Mouse (Mus musculus): ENCODE data around the gene Rtn4r.

Rtn4r gene

DNA sequence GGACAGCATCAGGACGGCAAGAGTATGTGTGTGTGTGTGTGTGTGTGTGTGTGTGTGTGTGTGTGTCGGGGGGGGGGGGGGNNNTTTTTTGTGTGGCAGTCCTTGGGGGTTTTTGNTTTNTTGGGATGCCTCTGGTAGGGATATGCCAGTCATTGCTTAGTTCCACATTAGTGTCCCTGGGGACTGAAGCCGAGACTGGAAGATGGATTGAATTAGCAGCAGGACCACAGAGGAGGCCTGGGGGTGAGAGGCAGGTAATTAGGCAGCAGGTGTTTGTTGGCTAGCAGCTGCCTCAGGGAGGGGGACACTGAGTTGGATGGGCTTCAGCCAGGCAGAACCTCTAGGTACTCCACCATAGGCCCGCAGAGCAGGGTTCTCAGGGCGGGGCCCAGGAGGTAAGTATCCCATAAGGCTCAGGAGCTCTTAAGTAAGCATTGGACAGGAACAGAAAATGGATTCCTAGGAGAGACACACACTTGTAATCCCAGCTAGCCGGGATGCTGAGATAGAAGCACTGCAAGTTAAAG, 18.0 kb downstream of the Rtn4r start:
- in situ Hi-C loops (cut with MboI; ENCODE audit: low pct_unique_long_range_greater_than_20kb in 1 of 2, low sequenced_read_pairs in 2 of 2, unreplicated experiment in 1 of 2), result no loop called here

DNA sequence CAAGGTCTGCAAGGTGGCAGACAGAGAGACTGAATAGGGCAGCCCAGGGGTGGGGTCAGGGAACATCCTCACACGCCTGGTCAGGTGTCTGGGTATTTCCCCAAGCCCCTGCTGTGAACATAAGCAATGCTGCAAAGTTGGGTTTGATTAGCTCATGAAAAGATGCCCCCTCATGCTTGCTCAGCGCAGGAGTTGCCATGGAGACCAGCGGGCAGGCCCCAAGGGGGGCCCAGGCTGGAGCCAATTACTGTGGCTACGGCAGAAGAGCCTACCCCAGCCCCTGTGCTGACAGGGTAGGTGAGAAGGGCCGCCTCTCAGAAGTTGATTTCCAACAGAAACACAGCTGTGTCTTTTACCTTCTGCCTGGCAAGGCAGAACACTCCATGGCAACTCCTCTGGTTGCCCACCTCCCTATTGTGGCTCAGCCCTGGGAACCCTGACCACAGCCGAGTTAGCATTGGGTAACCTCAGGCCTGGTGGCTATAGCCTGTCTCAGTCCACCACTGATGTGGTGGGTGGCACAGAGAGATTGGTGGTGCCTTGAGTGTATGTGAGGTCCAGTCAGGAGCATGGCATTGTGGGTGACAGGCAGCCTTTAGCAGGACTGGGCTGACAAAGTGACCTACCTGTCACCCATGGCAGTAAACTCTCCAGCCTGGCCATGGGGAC, 20.9 kb downstream of the Rtn4r start:
- in situ Hi-C loops (cut with MboI; ENCODE audit: low pct_unique_long_range_greater_than_20kb in 1 of 2, low sequenced_read_pairs in 2 of 2, unreplicated experiment in 1 of 2), result no loop called here

GRCm38 (mm10) chr16:18149205-18149604, 21.8 kb downstream of the Rtn4r start:
- in situ Hi-C loops (cut with MboI; ENCODE audit: low pct_unique_long_range_greater_than_20kb in 1 of 2, low sequenced_read_pairs in 2 of 2, unreplicated experiment in 1 of 2), result no loop called here

DNA sequence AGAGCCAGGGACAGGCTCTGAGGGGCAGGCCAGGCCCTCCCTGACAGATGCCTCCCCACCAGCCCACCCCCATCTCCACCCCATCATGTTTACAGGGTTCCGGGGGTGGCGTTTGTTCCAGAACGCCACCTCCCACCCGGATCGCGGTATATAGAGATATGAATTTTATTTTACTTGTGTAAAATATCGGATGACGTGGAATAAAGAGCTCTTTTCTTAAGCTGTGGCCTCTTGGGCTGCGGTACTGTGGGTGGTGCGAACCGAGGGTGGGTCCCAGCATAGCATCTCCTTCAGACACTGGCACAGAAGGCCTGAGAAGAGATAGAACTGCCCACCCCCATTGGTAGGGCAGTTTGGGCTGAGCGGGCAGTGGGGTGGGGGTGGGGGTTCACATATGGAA, 24.7 kb downstream of the Rtn4r start:
- in situ Hi-C loops (cut with MboI; ENCODE audit: low pct_unique_long_range_greater_than_20kb in 1 of 2, low sequenced_read_pairs in 2 of 2, unreplicated experiment in 1 of 2), result no loop called here

DNA sequence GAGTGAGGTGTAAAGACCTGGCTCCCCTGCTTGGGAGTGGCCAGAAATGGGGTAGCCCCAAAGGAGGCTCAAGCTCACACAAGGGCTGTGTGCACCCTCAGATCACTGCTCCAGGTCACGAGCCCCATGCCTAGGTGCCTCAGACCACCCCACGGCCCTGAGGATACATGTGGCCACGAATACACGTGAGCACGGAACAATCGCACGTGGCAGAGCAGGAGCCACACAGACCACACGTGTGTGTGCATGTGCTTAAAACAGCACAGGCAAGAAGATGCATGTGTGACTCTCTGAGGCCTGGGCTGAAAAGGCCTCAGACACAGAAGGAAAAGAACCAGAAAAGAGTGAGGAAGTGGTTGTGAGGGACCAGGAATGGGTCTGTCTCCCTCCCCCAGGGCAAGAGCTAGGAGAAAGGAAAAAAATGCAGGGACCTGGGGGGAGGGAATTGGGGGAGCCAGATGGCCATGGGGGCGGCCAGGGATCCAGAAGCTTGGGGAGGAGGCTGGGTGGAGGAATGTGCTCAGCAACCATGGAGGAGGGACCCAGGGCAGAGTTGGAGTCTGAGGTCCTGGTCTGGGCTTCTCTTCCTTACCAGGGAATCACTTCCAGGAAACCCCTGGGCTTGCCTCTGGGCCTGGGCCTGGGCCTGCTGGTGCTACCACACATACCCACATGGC, 25.5 kb downstream of the Rtn4r start:
- in situ Hi-C loops (cut with MboI; ENCODE audit: low pct_unique_long_range_greater_than_20kb in 1 of 2, low sequenced_read_pairs in 2 of 2, unreplicated experiment in 1 of 2), result no loop called here

- in situ Hi-C loops (cut with MboI; ENCODE audit: low pct_unique_long_range_greater_than_20kb in 1 of 2, low sequenced_read_pairs in 2 of 2, unreplicated experiment in 1 of 2), result no loop called here
These were observed 27.2 kb downstream of the Rtn4r start for GRCm38 (mm10) chr16:18154521-18155171.

GRCm38 (mm10) chr16:18156579-18157350, 29.3 kb downstream of the Rtn4r start:
- in situ Hi-C loops (cut with MboI; ENCODE audit: low pct_unique_long_range_greater_than_20kb in 1 of 2, low sequenced_read_pairs in 2 of 2, unreplicated experiment in 1 of 2), result no loop called here

GRCm38 (mm10) chr16:18159255-18159654, 31.8 kb downstream of the Rtn4r start:
- in situ Hi-C loops (cut with MboI; ENCODE audit: low pct_unique_long_range_greater_than_20kb in 1 of 2, low sequenced_read_pairs in 2 of 2, unreplicated experiment in 1 of 2), result no loop called here

GRCm38 (mm10) chr16:18159778-18160177, 32.3 kb downstream of the Rtn4r start:
- in situ Hi-C loops (cut with MboI; ENCODE audit: low pct_unique_long_range_greater_than_20kb in 1 of 2, low sequenced_read_pairs in 2 of 2, unreplicated experiment in 1 of 2), result loop anchor here in 1 of 2 experiments (10.0 kb wide), 1 partner anchor 55 kb away; the partner anchor contains the start of gene Ccdc188

DNA sequence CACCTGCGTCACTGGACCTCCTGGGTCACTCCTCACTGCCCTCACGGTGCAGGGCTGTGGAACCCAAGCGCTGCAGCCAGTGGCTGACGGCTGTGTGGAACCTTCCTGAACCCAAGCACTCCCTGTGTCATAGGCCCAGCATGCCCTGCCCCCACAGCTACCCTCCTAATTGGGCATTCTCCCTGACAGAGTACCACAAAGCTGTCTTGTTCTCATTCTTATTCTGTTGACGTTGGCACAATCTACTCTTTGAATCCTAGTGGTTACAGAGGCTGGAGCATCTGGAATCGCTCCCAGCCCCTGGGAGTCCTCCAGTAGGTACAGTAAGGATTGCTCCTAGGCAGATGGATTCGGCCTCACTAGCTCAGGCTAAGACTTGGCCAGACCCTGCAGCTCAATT, 33.1 kb downstream of the Rtn4r start:
- in situ Hi-C loops (cut with MboI; ENCODE audit: low pct_unique_long_range_greater_than_20kb in 1 of 2, low sequenced_read_pairs in 2 of 2, unreplicated experiment in 1 of 2), result loop anchor here in 1 of 2 experiments (10.0 kb wide), 1 partner anchor 54 kb away; the partner anchor contains the start of gene Ccdc188

DNA sequence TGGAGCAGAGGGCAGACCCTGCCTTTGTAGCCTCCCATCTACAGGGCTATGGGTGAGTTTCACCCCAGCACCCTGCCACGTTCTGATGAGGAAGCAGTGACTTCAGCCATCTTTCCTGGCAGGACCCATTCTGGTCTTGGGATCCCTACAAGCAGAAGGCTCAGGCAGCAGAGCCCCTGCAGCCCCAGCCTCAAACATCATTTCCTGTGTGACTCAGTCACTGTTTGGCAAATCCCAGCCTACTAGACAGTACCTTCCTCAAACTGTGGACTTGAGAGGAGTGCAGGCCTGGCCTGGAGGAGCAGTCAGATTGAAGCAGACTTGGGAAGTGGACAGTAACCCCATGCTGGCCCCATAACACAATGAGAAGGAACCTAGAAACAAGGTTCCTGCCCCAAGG, 33.7 kb downstream of the Rtn4r start:
- in situ Hi-C loops (cut with MboI; ENCODE audit: low pct_unique_long_range_greater_than_20kb in 1 of 2, low sequenced_read_pairs in 2 of 2, unreplicated experiment in 1 of 2), result loop anchor here in 1 of 2 experiments (10.0 kb wide), 1 partner anchor 54 kb away; the partner anchor contains the start of gene Ccdc188

DNA sequence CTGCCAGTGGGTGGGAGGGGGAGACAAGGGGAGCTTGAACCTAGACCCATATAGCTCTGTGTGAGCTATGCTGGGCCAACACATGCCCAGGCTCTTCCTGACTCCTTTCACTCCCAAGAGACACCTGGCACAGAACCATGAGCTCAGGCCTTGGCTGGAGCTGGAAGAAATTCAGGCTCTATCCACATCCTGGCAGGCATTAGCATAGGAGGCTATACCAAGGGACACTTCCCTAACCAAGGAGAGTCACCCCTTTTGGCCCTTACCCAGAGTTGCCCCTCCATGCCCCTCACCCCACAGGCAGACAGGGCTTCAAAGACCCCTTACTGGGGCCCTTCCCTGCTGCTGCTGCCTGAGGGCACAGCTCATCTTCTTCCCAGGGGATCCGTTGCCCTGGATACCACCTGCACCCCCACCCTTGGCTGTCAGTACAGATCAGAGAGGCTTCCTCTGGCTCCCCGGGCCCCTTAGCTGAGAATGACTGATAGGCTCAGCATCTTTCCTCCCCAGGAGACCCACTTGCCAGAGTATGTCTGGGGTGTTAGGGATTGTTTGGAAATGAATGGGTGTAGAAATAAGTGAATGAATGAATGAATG, 37.3 kb downstream of the Rtn4r start:
- in situ Hi-C loops (cut with MboI; ENCODE audit: low pct_unique_long_range_greater_than_20kb in 1 of 2, low sequenced_read_pairs in 2 of 2, unreplicated experiment in 1 of 2), result loop anchor here in 1 of 2 experiments (10.0 kb wide), 1 partner anchor 50 kb away; the partner anchor contains the start of gene Ccdc188

DNA sequence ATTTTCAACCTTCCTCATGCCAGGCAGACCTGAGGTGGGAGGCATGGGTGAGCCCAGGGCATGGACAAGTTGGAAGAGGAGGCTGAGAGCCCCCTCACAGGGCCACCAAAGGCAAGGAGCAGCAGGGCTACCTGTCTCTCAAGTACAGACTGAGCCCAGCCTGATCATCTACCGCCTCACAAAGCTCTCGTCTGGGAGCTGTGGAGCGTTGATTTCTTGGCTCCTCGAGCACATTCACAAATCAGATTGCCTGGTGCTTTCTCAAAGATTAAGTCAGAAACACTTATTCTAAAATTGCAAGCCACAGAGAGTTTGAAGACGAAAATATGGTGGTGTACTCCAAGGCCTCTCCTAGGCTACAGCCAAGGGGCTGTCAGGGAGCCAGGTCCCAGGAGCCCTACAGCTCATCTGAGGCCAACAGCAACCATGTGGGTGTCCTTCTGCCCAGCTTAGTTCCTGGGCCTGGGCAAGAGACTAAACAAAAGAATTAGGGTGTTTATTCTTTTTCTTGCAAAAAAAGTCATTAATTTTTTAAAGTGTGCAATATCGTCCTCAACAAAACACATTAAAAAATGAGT, 39.3 kb downstream of the Rtn4r start:
- in situ Hi-C loops (cut with MboI; ENCODE audit: low pct_unique_long_range_greater_than_20kb in 1 of 2, low sequenced_read_pairs in 2 of 2, unreplicated experiment in 1 of 2), result loop anchor here in 1 of 2 experiments (10.0 kb wide), 1 partner anchor 48 kb away; the partner anchor contains the start of gene Ccdc188

DNA sequence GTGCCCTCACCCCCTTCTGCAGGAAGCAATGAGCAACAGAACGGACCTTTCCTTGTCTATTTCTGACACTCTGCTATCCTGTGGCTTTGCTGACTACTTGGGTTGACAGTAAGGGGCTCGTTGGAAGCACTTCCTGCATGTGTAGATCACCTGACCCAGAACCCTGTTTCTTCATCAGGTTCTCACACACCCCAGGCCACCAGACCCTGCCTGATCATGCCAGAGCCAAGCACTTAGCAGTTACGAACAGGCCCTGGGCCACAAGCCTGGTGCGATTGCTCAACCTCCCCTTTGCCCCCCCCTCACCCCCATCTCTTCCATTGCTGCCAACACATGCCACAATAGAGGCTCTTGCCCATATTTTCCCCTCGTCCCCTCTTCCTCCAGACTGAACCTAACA, 41.7 kb downstream of the Rtn4r start:
- in situ Hi-C loops (cut with MboI; ENCODE audit: low pct_unique_long_range_greater_than_20kb in 1 of 2, low sequenced_read_pairs in 2 of 2, unreplicated experiment in 1 of 2), result loop anchor here in 1 of 2 experiments (10.0 kb wide), 1 partner anchor 46 kb away; the partner anchor contains the start of gene Ccdc188

DNA sequence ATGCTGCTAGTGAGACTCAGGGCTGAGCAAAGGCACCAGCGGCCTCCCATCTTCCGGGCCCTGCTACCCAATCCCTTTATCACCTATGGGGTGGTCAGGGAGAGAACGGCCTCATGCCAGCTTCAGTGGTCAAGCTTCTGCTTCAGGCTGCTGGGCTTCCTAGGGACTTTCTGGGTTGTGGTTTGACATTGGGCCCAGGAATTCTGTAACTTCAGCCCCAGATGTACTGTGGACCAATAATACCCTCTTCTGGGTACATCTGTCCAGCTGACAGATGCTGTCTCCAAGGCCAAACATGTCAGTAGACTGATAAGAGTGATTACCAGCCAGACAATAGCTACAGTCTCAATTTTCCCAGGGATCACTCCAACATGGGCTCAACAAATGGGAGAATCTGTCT, 42.3 kb downstream of the Rtn4r start:
- in situ Hi-C loops (cut with MboI; ENCODE audit: low pct_unique_long_range_greater_than_20kb in 1 of 2, low sequenced_read_pairs in 2 of 2, unreplicated experiment in 1 of 2), result loop anchor here in 1 of 2 experiments (10.0 kb wide), 1 partner anchor 45 kb away; the partner anchor contains the start of gene Ccdc188

DNA sequence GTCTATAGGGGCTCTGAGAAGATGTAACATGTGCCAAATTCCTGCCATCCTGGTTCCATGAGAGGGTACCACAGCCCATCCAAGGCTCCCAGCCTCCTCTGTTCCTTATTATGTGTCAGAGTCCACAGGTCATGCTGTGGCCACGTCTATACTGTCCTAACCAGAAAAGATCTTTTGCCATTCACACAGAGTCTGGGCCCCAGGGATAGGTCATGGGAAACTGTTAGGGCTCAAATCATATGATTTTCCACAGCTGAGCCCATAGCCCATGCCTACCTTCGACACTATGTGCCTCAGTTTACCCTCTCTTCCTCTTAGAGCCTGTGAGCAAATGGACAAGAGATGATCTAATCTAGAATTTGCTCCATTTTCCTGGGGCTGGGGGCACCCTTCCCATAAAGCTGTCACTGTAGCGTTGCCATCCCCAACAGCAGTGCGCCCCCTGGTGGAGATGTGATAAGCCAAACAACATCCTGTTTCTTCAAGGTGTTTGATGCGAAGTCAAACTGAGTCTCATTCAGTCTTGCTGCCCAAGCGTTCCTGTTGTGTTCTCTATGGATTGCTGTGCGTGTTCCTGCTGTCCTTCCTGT, 44.9 kb downstream of the Rtn4r start:
- in situ Hi-C loops (cut with MboI; ENCODE audit: low pct_unique_long_range_greater_than_20kb in 1 of 2, low sequenced_read_pairs in 2 of 2, unreplicated experiment in 1 of 2), result no loop called here

DNA sequence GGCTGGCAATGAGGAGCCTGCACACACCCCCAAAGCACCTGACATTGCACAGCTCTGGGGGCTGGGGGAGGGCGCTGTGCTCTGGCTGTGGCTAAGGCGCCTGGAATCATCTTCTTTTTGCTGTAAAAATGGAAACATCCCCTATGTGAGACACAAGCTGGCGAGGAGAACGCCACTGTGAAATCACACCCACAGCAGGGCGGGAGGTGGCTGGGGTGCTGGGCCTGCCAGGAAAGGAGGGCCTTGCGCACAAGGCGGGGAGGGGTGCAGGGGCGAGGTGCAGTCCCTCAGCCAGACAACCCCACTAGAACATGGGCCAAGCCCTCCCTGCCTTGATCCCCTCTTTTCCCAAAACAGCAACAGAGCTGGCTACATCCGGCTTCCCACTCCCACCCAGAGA, 45.8 kb downstream of the Rtn4r start:
- in situ Hi-C loops (cut with MboI; ENCODE audit: low pct_unique_long_range_greater_than_20kb in 1 of 2, low sequenced_read_pairs in 2 of 2, unreplicated experiment in 1 of 2), result no loop called here

Data from mouse embryonic stem cell (cell line).